Mouse (Mus musculus): ENCODE results near the gene Cma1. TPM values are rescaled to one million over a fixed set of nuclear protein-coding genes. Genes with fewer than 3 reads are reported as not detected.
"Not testable (repeated sequence)": the region's sequence is repeated elsewhere in the genome, so short reads cannot be mapped to it uniquely, and the experiment has no call there.

Gene Cma1
- polyA plus RNA-seq (2011; ENCODE audit: insufficient read length, low read depth, missing spikeins) = not detected in 2 replicates

DNA sequence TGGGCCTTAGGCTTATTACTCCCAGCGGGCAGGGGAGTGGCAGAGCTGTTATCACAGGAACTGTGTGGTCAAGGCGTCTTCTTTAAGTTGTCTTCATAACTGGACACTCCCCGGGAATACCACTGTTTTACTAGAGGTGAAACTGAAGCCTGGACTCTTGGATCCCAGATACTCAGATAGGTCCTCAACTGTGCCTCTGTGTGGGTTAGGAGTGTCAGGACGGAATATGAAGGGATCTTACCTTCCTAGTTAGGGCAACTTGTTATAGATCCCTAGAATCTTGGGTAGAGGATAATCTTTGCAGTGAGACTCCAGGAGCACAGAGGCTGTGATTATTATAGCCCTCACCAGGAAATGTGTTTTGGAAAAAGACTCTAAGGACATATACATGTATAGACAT lies at the start of gene Cma1:
TSS of gene Cma1 (minus strand) at position 101 of the 400 bp plus-strand sequence.
- TF ChIP-seq CTCF (IDR thresholded peaks at IDR 0.05; ENCODE audit: borderline replicate concordance, insufficient read depth, low read length) (no peak), POLR2A (IDR thresholded peaks at IDR 0.05; ENCODE audit: low read depth, low read length) (no peak)
- Histone ChIP-seq H3K4me3 (ENCODE audit: insufficient read depth, low read length) (no peak within 1 kb of the TSS), H3K27ac (ENCODE audit: insufficient read depth, low read length) (no peak within 1 kb of the TSS), H3K4me1 (ENCODE audit: control insufficient read depth, insufficient read depth, low read length) (peaks cover 13% of the 10 kb centered on the region)

GRCm38 (mm10) chr14:55987464-55987863 lies 43.0 kb upstream of the Cma1 start:
- H3K4me3 ChIP-seq (ENCODE audit: insufficient read depth, low read length); H3K4me1 ChIP-seq (ENCODE audit: control insufficient read depth, insufficient read depth, low read length); H3K27ac ChIP-seq (ENCODE audit: insufficient read depth, low read length): not testable (repeated sequence)

DNA sequence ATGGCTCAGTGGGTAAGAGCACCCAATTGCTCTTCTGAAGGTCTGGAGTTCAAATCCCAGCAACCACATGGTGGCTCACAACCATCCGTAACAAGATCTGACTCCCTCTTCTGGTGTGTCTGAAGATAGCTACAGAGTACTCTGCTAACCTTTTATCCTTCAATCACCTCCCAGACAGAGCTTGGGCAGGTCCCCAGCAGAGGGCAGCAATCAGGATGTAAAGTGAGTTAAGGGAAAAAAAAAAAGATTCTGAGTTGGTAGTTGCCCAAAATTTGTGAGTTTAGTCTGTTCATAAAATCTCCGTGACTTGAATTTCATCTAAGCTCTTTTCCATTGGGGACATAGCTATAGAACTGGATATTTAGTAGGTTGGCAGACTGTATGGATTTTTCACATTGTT lies 19.4 kb upstream of the Cma1 start:
- not testable (repeated sequence) for H3K27ac ChIP-seq (ENCODE audit: insufficient read depth, low read length); H3K4me3 ChIP-seq (ENCODE audit: insufficient read depth, low read length); H3K4me1 ChIP-seq (ENCODE audit: control insufficient read depth, insufficient read depth, low read length)

DNA sequence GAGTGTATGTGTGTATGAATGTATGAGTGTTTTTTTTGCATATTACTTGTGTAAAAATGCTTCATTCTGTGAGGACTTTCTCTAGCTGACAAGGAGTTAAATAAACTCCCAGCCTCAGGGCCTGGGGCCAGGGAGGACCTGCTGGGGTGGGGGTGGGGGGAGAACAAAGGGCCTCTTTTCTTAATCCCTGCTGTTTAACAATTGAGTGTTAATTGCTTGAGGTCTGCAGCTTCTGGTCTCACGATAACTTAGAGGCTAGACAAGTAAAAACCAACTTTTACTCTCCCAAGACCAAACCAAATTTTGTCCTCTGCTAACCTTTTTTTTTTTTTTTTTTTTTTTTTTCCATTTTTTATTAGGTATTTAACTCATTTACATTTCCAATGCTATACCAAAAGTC lies 18.8 kb upstream of the Cma1 start:
- no peaks in the 10 kb centered on the region for H3K4me1 ChIP-seq (ENCODE audit: control insufficient read depth, insufficient read depth, low read length)
- H3K27ac ChIP-seq (ENCODE audit: insufficient read depth, low read length) = no peak overlapping the region
- no peak for TF ChIP-seq POLR2A (IDR thresholded peaks at IDR 0.05; ENCODE audit: low read depth, low read length)
- no peak for TF ChIP-seq CTCF (IDR thresholded peaks at IDR 0.05; ENCODE audit: borderline replicate concordance, insufficient read depth, low read length)
- H3K4me3 ChIP-seq (ENCODE audit: insufficient read depth, low read length) = no peak overlapping the region

- no peak within 1 kb of the TSS for H3K27ac ChIP-seq (ENCODE audit: insufficient read depth, low read length)
- TF ChIP-seq CTCF (IDR thresholded peaks at IDR 0.05; ENCODE audit: borderline replicate concordance, insufficient read depth, low read length) = no peak
- TF ChIP-seq POLR2A (IDR thresholded peaks at IDR 0.05; ENCODE audit: low read depth, low read length) = no peak
- H3K4me3 ChIP-seq (ENCODE audit: insufficient read depth, low read length) = no peak within 1 kb of the TSS
- peaks cover 11% of the 10 kb centered on the region for H3K4me1 ChIP-seq (ENCODE audit: control insufficient read depth, insufficient read depth, low read length)
These were observed 6.0 kb upstream of the Cma1 start, which contains the start of gene Cma2 for GRCm38 (mm10) chr14:55950346-55951030. Gene Cma2, plus strand, starts transcription at chr14:55950980.

DNA sequence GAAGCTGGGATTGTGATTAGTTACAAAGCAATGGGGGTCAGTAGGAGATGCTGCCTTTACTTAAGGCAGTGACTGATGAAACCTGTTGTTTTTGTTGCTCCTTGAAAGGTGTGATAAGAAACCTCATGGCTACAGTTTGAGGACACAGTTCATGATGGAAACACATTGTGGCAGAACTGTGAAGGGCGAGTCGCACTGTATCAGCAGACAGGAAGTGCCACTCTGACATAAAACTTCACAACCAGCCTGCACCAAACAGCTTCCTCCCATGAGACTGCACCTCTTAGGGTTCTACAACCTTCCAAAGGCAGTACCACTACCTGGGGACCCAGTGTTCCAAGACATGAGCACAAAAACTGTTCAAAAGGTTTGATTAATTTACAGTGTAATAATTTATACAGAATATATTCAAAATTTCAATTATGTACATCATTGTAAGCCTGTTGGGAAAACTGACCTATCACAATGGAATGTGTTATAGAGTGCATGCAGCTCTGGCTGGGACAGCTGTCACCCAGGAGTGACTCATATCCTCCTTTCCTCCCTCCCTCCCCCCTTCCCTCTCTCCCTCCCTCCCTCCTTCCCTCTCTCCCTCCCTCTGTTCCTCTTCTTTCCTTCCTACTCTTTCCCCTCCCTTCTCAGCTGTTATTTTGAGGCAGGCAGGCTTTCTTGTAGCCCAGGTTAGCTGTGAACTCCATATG lies 1.9 kb upstream of the Cma1 start:
- peaks cover 13% of the 10 kb centered on the region for H3K4me1 ChIP-seq (ENCODE audit: control insufficient read depth, insufficient read depth, low read length)
- TF ChIP-seq CTCF (IDR thresholded peaks at IDR 0.05; ENCODE audit: borderline replicate concordance, insufficient read depth, low read length) = no peak
- no peak for TF ChIP-seq POLR2A (IDR thresholded peaks at IDR 0.05; ENCODE audit: low read depth, low read length)
- no peak overlapping the region for H3K4me3 ChIP-seq (ENCODE audit: insufficient read depth, low read length)
- peak overlapping the region; percentile 62 for H3K27ac ChIP-seq (ENCODE audit: insufficient read depth, low read length)

DNA sequence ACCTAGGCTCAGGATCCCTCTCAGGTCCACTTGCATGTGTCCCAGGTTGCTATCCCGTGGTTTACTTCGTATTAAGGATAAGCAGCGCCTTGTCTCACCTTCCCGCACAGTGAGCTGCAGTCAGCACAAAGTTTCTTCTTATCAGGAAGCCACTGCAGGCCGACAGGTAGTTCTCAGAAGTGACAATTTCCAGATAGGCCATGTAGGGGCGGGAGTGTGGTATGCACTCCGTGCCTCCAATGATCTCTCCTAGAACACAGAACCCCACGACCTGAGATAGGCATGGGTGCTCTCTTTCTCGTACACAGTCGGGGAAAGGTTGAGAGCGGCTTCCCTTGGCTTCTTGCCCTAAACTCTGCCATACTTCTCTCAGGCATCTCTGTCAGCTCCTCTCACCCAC lies 874 bp downstream of the Cma1 start:
- TF ChIP-seq POLR2A (IDR thresholded peaks at IDR 0.05; ENCODE audit: low read depth, low read length) (no peak), CTCF (IDR thresholded peaks at IDR 0.05; ENCODE audit: borderline replicate concordance, insufficient read depth, low read length) (no peak)
- peaks cover 13% of the 10 kb centered on the region for H3K4me1 ChIP-seq (ENCODE audit: control insufficient read depth, insufficient read depth, low read length)

GRCm38 (mm10) chr14:55940070-55940800 lies 4.2 kb downstream of the Cma1 start:
- H3K4me1 ChIP-seq (ENCODE audit: control insufficient read depth, insufficient read depth, low read length) = 0 out of 2 replicates have a peak, but pooled peaks cover 1% of the 10 kb centered on the region
- no peak overlapping the region for H3K4me3 ChIP-seq (ENCODE audit: insufficient read depth, low read length)
- H3K27ac ChIP-seq (ENCODE audit: insufficient read depth, low read length) = no peak overlapping the region
- TF ChIP-seq POLR2A (IDR thresholded peaks at IDR 0.05; ENCODE audit: low read depth, low read length) = no peak
- TF ChIP-seq CTCF (IDR thresholded peaks at IDR 0.05; ENCODE audit: borderline replicate concordance, insufficient read depth, low read length) = no peak

More for the DNA sequence above, 874 bp downstream of the Cma1 start:
- H3K27ac ChIP-seq (ENCODE audit: insufficient read depth, low read length) = no peak overlapping the region
- no peak overlapping the region for H3K4me3 ChIP-seq (ENCODE audit: insufficient read depth, low read length)

- Histone ChIP-seq H3K4me3 (ENCODE audit: insufficient read depth, low read length) (no peak overlapping the region), H3K27ac (ENCODE audit: insufficient read depth, low read length) (no peak overlapping the region), H3K4me1 (ENCODE audit: control insufficient read depth, insufficient read depth, low read length) (no peaks in the 10 kb centered on the region)
- TF ChIP-seq CTCF (IDR thresholded peaks at IDR 0.05; ENCODE audit: borderline replicate concordance, insufficient read depth, low read length) (no peak), POLR2A (IDR thresholded peaks at IDR 0.05; ENCODE audit: low read depth, low read length) (no peak)
These were observed 10.9 kb downstream of the Cma1 start for GRCm38 (mm10) chr14:55933586-55933985.

Measured in embryonic fibroblast, embryonic 13.5 days (primary cell).